Mouse (Mus musculus) lung, postnatal 0 days (tissue): ENCODE measurements around the gene Cox14. TPM values are rescaled to one million over a fixed set of nuclear protein-coding genes. Genes with fewer than 3 reads are reported as not detected.

Experiments used
- ATAC-seq: fragments of 200-750 bp; cut with Nextera tagmentation; 2 replicates; pipeline ENCODE4 v1.8.0; 2017; ENCODE audit warnings: moderate library complexity
- DNase-seq: peaks from one replicate; pipeline ENCODE4 v3.0.0-alpha.2; 2016; ENCODE audit warnings: low spot score
- H3K27ac ChIP-seq: fragments of 300-500 bp; sonication (generic); 2 replicates; pipeline ENCODE4 v1.5.1; 2014; ENCODE audit warnings: antibody characterized with exemption, mild to moderate bottlenecking, low read length, mixed read lengths
- H3K27me3 ChIP-seq: fragments of 300-500 bp; sonication (generic); replicated peaks from 2 replicates; pipeline ENCODE4 v1.6.1; 2014; ENCODE audit warnings: low read length, mixed read lengths; ENCODE audit not compliant: insufficient read depth
- H3K36me3 ChIP-seq: fragments of 300-500 bp; sonication (generic); 2 replicates; pipeline ENCODE4 v1.6.1; 2014; ENCODE audit warnings: low read length, mixed read lengths; ENCODE audit not compliant: insufficient read depth
- H3K4me1 ChIP-seq: fragments of 300-500 bp; sonication (generic); 2 replicates; pipeline ENCODE4 v1.6.1; 2014; ENCODE audit warnings: antibody characterized with exemption, low read depth, low read length, mixed read lengths; ENCODE audit not compliant: insufficient read depth
- H3K4me2 ChIP-seq: fragments of 300-500 bp; sonication (generic); replicated peaks from 2 replicates; pipeline ENCODE4 v1.6.1; 2014; ENCODE audit warnings: low read depth, mild to moderate bottlenecking, low read length, moderate library complexity, mixed read lengths
- H3K4me3 ChIP-seq: fragments of 300-500 bp; sonication (generic); 2 replicates; pipeline ENCODE4 v1.5.1; 2014; ENCODE audit warnings: low read depth, low read length
- H3K9ac ChIP-seq: fragments of 300-500 bp; sonication (generic); replicated peaks from 2 replicates; pipeline ENCODE4 v1.6.1; 2014; ENCODE audit warnings: low read depth, mild to moderate bottlenecking
- H3K9me3 ChIP-seq: fragments of 300-500 bp; sonication (generic); 2 replicates; pipeline ENCODE4 v1.6.1; 2016; ENCODE audit warnings: low read length, mixed read lengths
- CTCF ChIP-seq: IDR thresholded peaks from 2 replicates; pipeline ENCODE4 v1.5.1; 2016; ENCODE audit warnings: antibody characterized with exemption, mild to moderate bottlenecking
- EP300 ChIP-seq: IDR thresholded peaks from 2 replicates; pipeline ENCODE4 v1.6.1; 2016; ENCODE audit warnings: antibody characterized with exemption, mild to moderate bottlenecking, control low read depth
- WGBS: fragments of 180-500 bp; shearing (Covaris S2); extraction: QIAGEN DNeasy Blood & Tissue Kit; methylation state at CpG from one replicate; pipeline ENCODE4 v1.1.7; 2014; 5-methylcytosine and 5-hydroxymethylcytosine counted together
- polyA plus RNA-seq: library from polyadenylated mRNA; unstranded; fragments of >200 nt; fragmentation: Nextera tagmentation; extraction: Ambion mirVana; gene quantifications from 2 replicates; pipeline ENCODE4 v1.2.1, GENCODE M21; 2015

The Cox14 gene
- polyA plus RNA-seq, 1 experiment from 2014 or later = 197 TPM

- Histone ChIP-seq H3K4me2 (no peak overlapping the region), H3K9me3 (no peaks in the 10 kb centered on the region), H3K4me1 (no peaks in the 10 kb centered on the region), H3K4me3 (no peak overlapping the region), H3K27me3 (0 out of 2 replicates have a peak, but pooled peaks cover 4% of the 10 kb centered on the region), H3K27ac (no peak overlapping the region), H3K9ac (no peak overlapping the region), H3K36me3 (no peaks in the 10 kb centered on the region)
- ATAC-seq (peak; percentile 64), DNase-seq (peak; percentile 92)
- WGBS = 4% methylated on average over 4 of the region's 4 CpGs
- TF ChIP-seq CTCF (peak; percentile 96), EP300 (no peak)
These were observed 36.7 kb upstream of the Cox14 start for GRCm38 (mm10) chr15:99688712-99689111.

- H3K27me3 ChIP-seq = 0 out of 2 replicates have a peak, but pooled peaks cover 4% of the 10 kb centered on the region
- 10% methylated on average over 4 of the region's 4 CpGs for WGBS
- no peak overlapping the region for H3K4me2 ChIP-seq
- H3K27ac ChIP-seq = no peak overlapping the region
- peak; percentile 54 for ATAC-seq
- H3K9ac ChIP-seq = no peak overlapping the region
- no peaks in the 10 kb centered on the region for H3K4me1 ChIP-seq
- H3K9me3 ChIP-seq = no peaks in the 10 kb centered on the region
- no peak for DNase-seq
- TF ChIP-seq CTCF (no peak), EP300 (no peak)
- H3K4me3 ChIP-seq = no peak overlapping the region
- no peaks in the 10 kb centered on the region for H3K36me3 ChIP-seq
These were observed 34.5 kb upstream of the Cox14 start for GRCm38 (mm10) chr15:99690924-99691323.

GRCm38 (mm10) chr15:99691976-99692375 is 33.4 kb upstream of the Cox14 start:
- DNase-seq = no peak
- no peaks in the 10 kb centered on the region for H3K4me1 ChIP-seq
- WGBS = 37% methylated on average over 9 of the region's 9 CpGs
- no peaks in the 10 kb centered on the region for H3K9me3 ChIP-seq
- no peak for ATAC-seq
- no peak overlapping the region for H3K9ac ChIP-seq
- no peak overlapping the region for H3K4me3 ChIP-seq
- no peak for TF ChIP-seq EP300
- no peak for TF ChIP-seq CTCF
- H3K36me3 ChIP-seq = no peaks in the 10 kb centered on the region
- no peak overlapping the region for H3K4me2 ChIP-seq
- 0 out of 2 replicates have a peak, but pooled peaks cover 4% of the 10 kb centered on the region for H3K27me3 ChIP-seq
- no peak overlapping the region for H3K27ac ChIP-seq

GRCm38 (mm10) chr15:99697309-99697708 is 28.1 kb upstream of the Cox14 start:
- no peak for DNase-seq
- 5% methylated on average over 2 of the region's 2 CpGs for WGBS
- no peak overlapping the region for H3K4me3 ChIP-seq
- H3K36me3 ChIP-seq = no peaks in the 10 kb centered on the region
- ATAC-seq = no peak
- H3K27me3 ChIP-seq = no peaks in the 10 kb centered on the region
- H3K4me2 ChIP-seq = no peak overlapping the region
- 0 out of 2 replicates have a peak, but pooled peaks cover 3% of the 10 kb centered on the region for H3K4me1 ChIP-seq
- no peak overlapping the region for H3K27ac ChIP-seq
- H3K9me3 ChIP-seq = no peaks in the 10 kb centered on the region
- no peak overlapping the region for H3K9ac ChIP-seq
- TF ChIP-seq CTCF = no peak
- TF ChIP-seq EP300 = no peak

GRCm38 (mm10) chr15:99698533-99699085 is 26.8 kb upstream of the Cox14 start:
- no peak overlapping the region for H3K4me2 ChIP-seq
- no peak for DNase-seq
- 30% methylated on average over 20 of the region's 20 CpGs for WGBS
- H3K9me3 ChIP-seq = no peaks in the 10 kb centered on the region
- H3K4me1 ChIP-seq = 0 out of 2 replicates have a peak, but pooled peaks cover 3% of the 10 kb centered on the region
- H3K9ac ChIP-seq = no peak overlapping the region
- H3K27me3 ChIP-seq = no peaks in the 10 kb centered on the region
- no peak overlapping the region for H3K27ac ChIP-seq
- H3K36me3 ChIP-seq = no peaks in the 10 kb centered on the region
- ATAC-seq = no peak
- TF ChIP-seq CTCF (no peak), EP300 (no peak)
- no peak overlapping the region for H3K4me3 ChIP-seq

- 83% methylated on average over 10 of the region's 10 CpGs for WGBS
- Histone ChIP-seq H3K27me3 (no peaks in the 10 kb centered on the region), H3K4me3 (no peak overlapping the region), H3K9me3 (no peaks in the 10 kb centered on the region), H3K4me2 (no peak overlapping the region), H3K36me3 (no peaks in the 10 kb centered on the region), H3K4me1 (peaks cover 3% of the 10 kb centered on the region; the same call in 1 of the 2 replicates), H3K9ac (no peak overlapping the region), H3K27ac (no peak overlapping the region)
- TF ChIP-seq EP300 (no peak), CTCF (no peak)
- no peak for DNase-seq
- ATAC-seq = no peak
These were observed 25.7 kb upstream of the Cox14 start for GRCm38 (mm10) chr15:99699715-99700114.
